Mouse (Mus musculus) embryonic facial prominence, embryonic 10.5 days (tissue): ENCODE results near the gene Gamt. TPM values are rescaled to one million over a fixed set of nuclear protein-coding genes. Genes with fewer than 3 reads are reported as not detected.

Source experiments
- DNase-seq: peaks from one replicate; pipeline ENCODE4 v3.0.0-alpha.2; 2017; ENCODE audit warnings: low spot score
- H3K27ac ChIP-seq: fragments of 300-500 bp; sonication (generic); replicated peaks from 2 replicates; pipeline ENCODE4 v1.5.1; 2016; ENCODE audit warnings: mild to moderate bottlenecking
- H3K27me3 ChIP-seq: fragments of 300-500 bp; sonication (generic); replicated peaks from 2 replicates; pipeline ENCODE4 v1.6.1; 2016; ENCODE audit warnings: low read depth, mild to moderate bottlenecking; ENCODE audit not compliant: poor library complexity, severe bottlenecking
- H3K36me3 ChIP-seq: fragments of 300-500 bp; sonication (generic); replicated peaks from 2 replicates; pipeline ENCODE4 v1.6.1; 2016; ENCODE audit warnings: mild to moderate bottlenecking, moderate library complexity
- H3K4me1 ChIP-seq: fragments of 300-500 bp; sonication (generic); 2 replicates; pipeline ENCODE4 v1.6.1; 2016
- H3K4me3 ChIP-seq: fragments of 300-500 bp; sonication (generic); 2 replicates; pipeline ENCODE4 v1.5.1; 2016; ENCODE audit warnings: mild to moderate bottlenecking, moderate library complexity
- H3K9me3 ChIP-seq: fragments of 300-500 bp; sonication (generic); 2 replicates; pipeline ENCODE4 v1.6.1; 2016; ENCODE audit warnings: mild to moderate bottlenecking
- WGBS: fragments of 180-500 bp; shearing (Covaris S2); methylation state at CpG from one replicate; pipeline ENCODE4 v1.1.7; 2016; 5-methylcytosine and 5-hydroxymethylcytosine counted together
- polyA plus RNA-seq: library from polyadenylated mRNA; unstranded; fragments of >200 nt; fragmentation: Nextera tagmentation; extraction: Ambion mirVana; gene quantifications from 2 replicates; pipeline ENCODE4 v1.2.1, GENCODE M21; 2016

Gene Gamt
- polyA plus RNA-seq, 1 experiment from 2014 or later: 25.0 TPM

GRCm38 (mm10) chr10:80281304-80281703 is 20.5 kb upstream of the Gamt start:
- H3K27ac ChIP-seq: no peak overlapping the region
- no peaks in the 10 kb centered on the region for H3K27me3 ChIP-seq
- H3K9me3 ChIP-seq: no peaks in the 10 kb centered on the region
- 0 out of 2 replicates have a peak, but pooled peaks cover 4% of the 10 kb centered on the region for H3K4me1 ChIP-seq
- peaks cover 100% of the 10 kb centered on the region for H3K36me3 ChIP-seq
- DNase-seq: no peak
- no peak overlapping the region for H3K4me3 ChIP-seq
- WGBS: 85% methylated on average over 7 of the region's 7 CpGs

- Histone ChIP-seq H3K4me3 (no peak overlapping the region), H3K27ac (no peak overlapping the region), H3K36me3 (peaks cover 100% of the 10 kb centered on the region), H3K27me3 (no peaks in the 10 kb centered on the region), H3K9me3 (no peaks in the 10 kb centered on the region), H3K4me1 (0 out of 2 replicates have a peak, but pooled peaks cover 4% of the 10 kb centered on the region)
- 97% methylated on average over 12 of the region's 12 CpGs for WGBS
- no peak for DNase-seq
Observed at GRCm38 (mm10) chr10:80279273-80279672, 18.5 kb upstream of the Gamt start.

- H3K36me3 ChIP-seq: peaks cover 100% of the 10 kb centered on the region
- H3K27me3 ChIP-seq: no peaks in the 10 kb centered on the region
- WGBS: 94% methylated on average over 9 of the region's 9 CpGs
- 0 out of 2 replicates have a peak, but pooled peaks cover 4% of the 10 kb centered on the region for H3K4me1 ChIP-seq
- no peaks in the 10 kb centered on the region for H3K9me3 ChIP-seq
- no peak for DNase-seq
- no peak overlapping the region for H3K4me3 ChIP-seq
- H3K27ac ChIP-seq: no peak overlapping the region
Observed at GRCm38 (mm10) chr10:80278390-80278789, 17.6 kb upstream of the Gamt start.

GRCm38 (mm10) chr10:80276238-80276637 is 15.4 kb upstream of the Gamt start:
- H3K36me3 ChIP-seq: peaks cover 95% of the 10 kb centered on the region
- no peak overlapping the region for H3K4me3 ChIP-seq
- no peaks in the 10 kb centered on the region for H3K27me3 ChIP-seq
- H3K4me1 ChIP-seq: peaks cover 11% of the 10 kb centered on the region; the same call in 1 of the 2 replicates
- H3K27ac ChIP-seq: no peak overlapping the region
- no peak for DNase-seq
- H3K9me3 ChIP-seq: no peaks in the 10 kb centered on the region
- 89% methylated on average over 5 of the region's 5 CpGs for WGBS

GRCm38 (mm10) chr10:80273847-80274246 is 13.0 kb upstream of the Gamt start:
- H3K27ac ChIP-seq: no peak overlapping the region
- no peak for DNase-seq
- WGBS: 85% methylated on average over 3 of the region's 3 CpGs
- no peaks in the 10 kb centered on the region for H3K9me3 ChIP-seq
- peaks cover 94% of the 10 kb centered on the region for H3K36me3 ChIP-seq
- H3K27me3 ChIP-seq: no peaks in the 10 kb centered on the region
- no peak overlapping the region; the same call in 1 of the 2 replicates for H3K4me3 ChIP-seq
- peaks cover 26% of the 10 kb centered on the region for H3K4me1 ChIP-seq

DNA sequence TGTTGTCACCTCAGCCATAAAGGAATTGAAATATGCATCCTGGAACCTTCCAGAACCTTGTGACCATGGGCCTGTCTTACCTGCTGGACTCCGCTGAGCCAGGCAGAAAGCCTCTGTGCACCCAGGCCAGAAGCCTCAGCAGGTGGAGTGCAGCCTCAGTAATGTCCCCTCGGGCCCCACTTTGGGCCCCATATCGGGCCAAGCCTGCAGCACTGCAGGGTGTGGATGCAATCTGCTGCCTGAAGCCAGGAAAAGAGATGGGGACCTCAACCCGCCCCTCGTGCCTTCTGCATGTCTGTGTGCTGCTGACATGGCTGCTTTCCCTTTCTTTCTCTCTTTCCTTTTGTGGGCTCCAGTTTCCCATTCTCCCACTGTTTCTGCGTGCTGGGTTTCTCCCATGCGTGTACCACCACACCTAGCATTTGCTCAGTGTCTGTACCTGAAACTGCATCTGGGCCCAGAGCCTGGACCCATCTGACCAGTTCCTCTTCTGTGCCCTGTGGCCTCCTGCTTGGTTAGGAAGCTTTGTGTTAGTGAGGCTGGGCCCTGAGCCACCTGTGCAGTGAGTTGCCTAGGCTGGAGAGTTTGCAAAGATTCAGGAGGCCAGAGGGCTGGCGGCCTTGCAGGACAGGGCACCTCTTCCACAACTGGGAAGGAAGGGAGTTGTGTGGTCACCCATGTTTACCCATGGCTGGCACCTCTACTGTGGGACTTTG is 11.2 kb upstream of the Gamt start:
- Histone ChIP-seq H3K27ac (no peak overlapping the region), H3K9me3 (no peaks in the 10 kb centered on the region), H3K27me3 (no peaks in the 10 kb centered on the region), H3K4me3 (no peak overlapping the region; the same call in 1 of the 2 replicates), H3K4me1 (peaks cover 42% of the 10 kb centered on the region), H3K36me3 (peaks cover 93% of the 10 kb centered on the region)
- 88% methylated on average over 8 of the region's 8 CpGs for WGBS
- no peak for DNase-seq

GRCm38 (mm10) chr10:80271186-80271843 is 10.5 kb upstream of the Gamt start:
- Histone ChIP-seq H3K4me3 (no peak overlapping the region; the same call in 1 of the 2 replicates), H3K9me3 (no peaks in the 10 kb centered on the region), H3K27ac (no peak overlapping the region), H3K27me3 (no peaks in the 10 kb centered on the region), H3K4me1 (peaks cover 49% of the 10 kb centered on the region), H3K36me3 (peaks cover 88% of the 10 kb centered on the region)
- DNase-seq: no peak
- 86% methylated on average over 5 of the region's 5 CpGs for WGBS

GRCm38 (mm10) chr10:80270734-80271181 is 9.9 kb upstream of the Gamt start:
- peak overlapping the region; percentile 37 for H3K4me3 ChIP-seq
- DNase-seq: no peak
- peaks cover 55% of the 10 kb centered on the region for H3K4me1 ChIP-seq
- peaks cover 83% of the 10 kb centered on the region for H3K36me3 ChIP-seq
- no peaks in the 10 kb centered on the region for H3K27me3 ChIP-seq
- H3K9me3 ChIP-seq: no peaks in the 10 kb centered on the region
- WGBS: 84% methylated on average over 6 of the region's 6 CpGs
- H3K27ac ChIP-seq: no peak overlapping the region

DNA sequence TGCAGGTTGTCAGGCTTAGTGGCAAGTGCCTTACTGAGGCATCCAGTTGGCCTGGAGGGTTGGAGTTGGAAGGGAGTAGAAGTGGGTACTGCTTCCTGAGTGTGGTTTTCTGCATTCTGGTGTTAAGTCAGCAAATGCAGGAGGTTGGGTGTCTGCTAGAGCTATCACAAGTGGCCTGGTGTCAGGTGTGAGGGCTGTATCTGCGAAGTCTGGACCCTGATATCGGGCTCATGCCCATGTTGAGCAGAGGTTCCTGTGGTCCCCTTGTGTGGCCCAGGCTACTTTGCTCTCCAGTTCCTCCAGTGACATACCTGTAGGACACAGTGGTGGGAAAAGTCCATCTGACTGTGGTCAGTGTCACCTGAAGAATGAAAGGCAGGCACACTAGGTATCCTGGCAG is 9.3 kb upstream of the Gamt start:
- H3K4me1 ChIP-seq: peaks cover 58% of the 10 kb centered on the region
- 93% methylated on average over 2 of the region's 2 CpGs for WGBS
- H3K36me3 ChIP-seq: peaks cover 76% of the 10 kb centered on the region
- peak overlapping the region; percentile 37 for H3K4me3 ChIP-seq
- no peak for DNase-seq
- H3K27me3 ChIP-seq: no peaks in the 10 kb centered on the region
- H3K9me3 ChIP-seq: no peaks in the 10 kb centered on the region
- no peak overlapping the region for H3K27ac ChIP-seq

DNA sequence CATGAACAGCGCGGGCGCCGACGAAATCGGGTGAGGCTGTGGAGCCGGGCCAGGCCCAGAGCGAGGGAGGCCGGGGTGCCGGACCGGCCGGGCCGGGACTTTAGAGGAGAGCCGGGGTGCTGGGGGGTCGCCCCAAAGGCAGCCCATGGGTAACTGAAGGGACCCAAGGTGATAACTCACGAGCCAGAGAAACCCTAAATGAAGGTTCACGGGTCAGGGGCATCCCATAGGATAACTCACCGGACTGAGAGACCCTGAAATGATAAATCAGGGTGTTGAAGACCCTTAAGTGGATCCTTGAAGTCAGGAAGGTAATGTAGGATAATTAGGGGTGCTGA is 4.3 kb upstream of the Gamt start:
- under 1% methylated on average over 18 of the region's 18 CpGs for WGBS
- no peaks in the 10 kb centered on the region for H3K9me3 ChIP-seq
- peak overlapping the region; percentile 98 for H3K27ac ChIP-seq
- H3K4me1 ChIP-seq: peaks cover 64% of the 10 kb centered on the region
- no peaks in the 10 kb centered on the region for H3K27me3 ChIP-seq
- H3K36me3 ChIP-seq: peaks cover 32% of the 10 kb centered on the region
- DNase-seq: no peak
- H3K4me3 ChIP-seq: peak overlapping the region; percentile 98

DNA sequence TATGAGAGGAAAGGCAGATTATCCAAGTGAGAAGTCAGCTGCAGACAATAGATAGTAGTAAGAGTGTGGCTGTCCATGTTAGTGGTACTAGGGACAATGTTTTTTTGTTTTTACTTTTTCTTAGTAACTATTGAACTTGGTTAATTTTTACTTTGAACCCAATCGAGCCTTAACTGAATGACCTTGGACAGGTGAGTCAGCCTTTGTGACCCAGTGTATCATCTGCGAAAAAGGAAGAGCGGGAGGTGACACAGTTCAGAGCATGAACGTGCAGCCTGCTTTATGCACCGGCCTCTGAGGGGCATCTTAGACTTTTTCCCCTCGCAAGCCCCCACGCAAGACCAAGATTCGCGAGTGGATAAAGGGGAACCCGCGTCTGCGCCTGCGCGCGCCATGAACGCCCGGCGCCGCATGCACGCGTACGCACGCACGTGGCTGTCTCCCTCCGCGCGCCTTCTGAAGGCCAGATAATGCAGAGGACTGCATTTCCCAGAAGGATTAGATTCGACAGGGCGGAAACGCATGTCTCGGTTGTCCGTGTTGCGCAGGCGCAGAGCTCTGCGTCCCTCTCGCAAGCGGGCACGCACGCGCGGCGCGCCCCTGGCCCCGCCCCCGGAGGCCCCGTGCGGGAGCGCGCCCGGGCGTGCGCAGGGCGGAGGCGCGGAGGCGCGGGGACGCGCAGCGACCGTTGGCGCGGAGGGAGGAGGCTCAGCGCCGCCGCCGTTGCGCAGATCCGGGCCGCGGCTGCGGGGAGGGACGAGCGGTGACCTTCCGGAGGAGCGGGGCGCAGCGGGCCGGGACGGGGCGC is 3.7 kb upstream of the Gamt start:
- Histone ChIP-seq H3K36me3 (peaks cover 28% of the 10 kb centered on the region), H3K4me1 (peaks cover 66% of the 10 kb centered on the region), H3K27ac (peak overlapping the region; percentile 98), H3K4me3 (peak overlapping the region; percentile 98), H3K27me3 (peaks cover 5% of the 10 kb centered on the region; the same call in 1 of the 2 replicates), H3K9me3 (no peaks in the 10 kb centered on the region)
- DNase-seq: peak; percentile 99
- 2% methylated on average over 81 of the region's 81 CpGs for WGBS

DNA sequence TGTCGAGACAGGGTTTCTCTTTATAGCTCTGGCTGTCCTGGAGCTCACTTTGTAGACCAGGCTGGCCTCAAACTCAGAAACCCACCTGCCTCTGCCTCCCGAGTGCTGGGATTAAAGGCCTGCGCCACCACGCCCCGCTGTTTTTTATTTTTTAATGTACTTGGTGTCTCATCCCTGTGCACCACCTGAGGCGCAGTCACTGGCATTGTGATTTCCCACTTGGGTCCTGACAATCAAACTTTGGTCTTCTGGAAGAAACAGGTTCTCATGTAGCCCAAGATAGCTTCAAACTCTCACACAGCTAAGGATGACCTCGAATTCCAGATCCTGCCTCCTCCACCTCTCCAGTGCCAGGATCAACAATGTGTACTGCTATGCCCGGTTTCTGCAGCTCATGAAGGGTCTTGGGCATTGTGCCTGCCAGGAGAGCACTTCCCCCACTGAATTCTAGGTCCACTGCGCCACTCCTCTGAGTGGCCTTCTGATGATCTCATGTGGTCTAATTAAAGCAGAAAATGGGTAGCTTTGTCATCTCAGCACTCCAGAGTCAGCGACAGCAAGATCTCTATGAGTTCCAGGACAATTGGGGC is 2.1 kb upstream of the Gamt start:
- 93% methylated on average over 10 of the region's 10 CpGs for WGBS
- 0 out of 2 replicates have a peak overlapping the region, but pooled peaks have one; percentile 13 for H3K4me3 ChIP-seq
- H3K9me3 ChIP-seq: no peaks in the 10 kb centered on the region

More for the DNA sequence above, 2.1 kb upstream of the Gamt start:
- peaks cover 10% of the 10 kb centered on the region; the same call in 1 of the 2 replicates for H3K27me3 ChIP-seq
- H3K36me3 ChIP-seq: peaks cover 29% of the 10 kb centered on the region
- no peak overlapping the region for H3K27ac ChIP-seq
- H3K4me1 ChIP-seq: peaks cover 70% of the 10 kb centered on the region
- DNase-seq: no peak
